Mouse (Mus musculus) lung, adult 2 months (tissue): ENCODE data around the gene Tex50.

Experiments used
- CTCF ChIP-seq: fragments of 200-500 bp; IDR thresholded peaks from 2 replicates; pipeline ENCODE4 v1.5.1; 2011; ENCODE audit warnings: mild to moderate bottlenecking, low read length, control low read depth; ENCODE audit not compliant: insufficient read depth
- POLR2A ChIP-seq: fragments of 200-500 bp; IDR thresholded peaks from 2 replicates; pipeline ENCODE4 v1.6.1; 2011; ENCODE audit warnings: low read depth, mild to moderate bottlenecking, control low read depth, low read length, borderline replicate concordance; ENCODE audit errors: extremely low read depth

GRCm38 (mm10) chr1:161143216-161143615 lies 15.9 kb downstream of the Tex50 start:
- TF ChIP-seq POLR2A (no peak), CTCF (no peak)
